ENCODE assay signal across 8 mouse cellular contexts in genomic region chr1:72243656-72244316, GRCm38 (mm10). TPM values are rescaled to one million over a fixed set of nuclear protein-coding genes. Genes with fewer than 3 reads are reported as not detected.
A peak's percentile ranks its signal among the peaks of the same experiment; 100 is the strongest.
DNase-seq lines count a peak whose midpoint lies in the region; ATAC-seq and TF ChIP-seq lines count a peak whose summit lies in the region.

No protein-coding gene starts in this region.

- peaks cover 6 to 7% of the 10 kb centered on the region in 2 experiments for H3K4me1 ChIP-seq in ES-E14 (ENCODE audit: control insufficient read depth in 2 of 2, insufficient read depth in 2 of 2, low read length in 2 of 2, poor library complexity in 1 of 2)
- no peaks in the 10 kb centered on the region for H3K4me1 ChIP-seq in forebrain, embryonic 16.5 days (replicated peaks; ENCODE audit: control insufficient read depth, insufficient read depth, low read length)
- no peaks in the 10 kb centered on the region for H3K4me1 ChIP-seq in lung, embryonic 15.5 days

- H3K9me3 ChIP-seq in ES-E14 (ENCODE audit: control insufficient read depth, insufficient read depth, low read depth, low read length): no peaks in the 10 kb centered on the region
- no peaks in the 10 kb centered on the region for H3K9me3 ChIP-seq in forebrain, embryonic 16.5 days (ENCODE audit: control insufficient read depth, low read length)
- H3K9me3 ChIP-seq in lung, embryonic 15.5 days: no peaks in the 10 kb centered on the region

- no peaks in the 10 kb centered on the region for H3K27me3 ChIP-seq in forebrain, embryonic 16.5 days (replicated peaks; ENCODE audit: control insufficient read depth, insufficient read depth, low read length)
- H3K27me3 ChIP-seq in lung, embryonic 15.5 days: no peaks in the 10 kb centered on the region

- peak overlapping the region; percentile 99 for H3K27ac ChIP-seq in ES-E14 (ENCODE audit: insufficient read depth, low read depth, low read length, poor library complexity, severe bottlenecking)
- peak overlapping the region; percentile 96 for H3K27ac ChIP-seq in forebrain, embryonic 16.5 days (ENCODE audit: low read length)
- peak overlapping the region; percentile 97 for H3K27ac ChIP-seq in lung, embryonic 15.5 days

- H3K9ac ChIP-seq in ES-E14 (ENCODE audit: insufficient read depth, low read depth, low read length, poor library complexity, severe bottlenecking): peak overlapping the region; percentile 90
- H3K9ac ChIP-seq in forebrain, embryonic 16.5 days (replicated peaks; ENCODE audit: low read depth, low read length): peak overlapping the region; percentile 85
- peak overlapping the region; percentile 74 for H3K9ac ChIP-seq in lung, embryonic 15.5 days

- H3K36me3 ChIP-seq in ES-E14 (ENCODE audit: control insufficient read depth, insufficient read depth, low read length, poor library complexity, severe bottlenecking): no peaks in the 10 kb centered on the region
- no peaks in the 10 kb centered on the region for H3K36me3 ChIP-seq in forebrain, embryonic 16.5 days (ENCODE audit: control insufficient read depth, insufficient read depth)
- H3K36me3 ChIP-seq in lung, embryonic 15.5 days: no peaks in the 10 kb centered on the region

- peak; percentile 95 for ATAC-seq in forebrain, embryonic 16.5 days
- ATAC-seq in lung, embryonic 15.5 days (ENCODE audit: borderline replicate concordance, extremely low read depth, low FRiP score, low TSS enrichment): peak; percentile 96

- peak; percentile 99 for DNase-seq in ES-E14 (ENCODE audit: low read depth, low spot score)
- peak; percentile 96 for DNase-seq in cerebellum, adult 11-12 months
- peak; percentile 96 for DNase-seq in heart, postnatal 4 days
- DNase-seq in layer of hippocampus, adult 8-10 months (ENCODE audit: low spot score in 2 of 2): peak; percentile 93
- peak; percentile 93 for DNase-seq in ovary, adult 18-20 months (ENCODE audit: low spot score)
- peak; percentile 97 for DNase-seq in thymus, postnatal 0 days (ENCODE audit: low spot score)

- under 1% methylated on average over 47 of the region's 47 CpGs for WGBS in forebrain, embryonic 16.5 days
- WGBS in lung, embryonic 15.5 days: 1% methylated on average over 47 of the region's 47 CpGs

- in situ Hi-C loops in ES-E14 (cut with MboI; ENCODE audit: low sequenced_read_pairs in 2 of 2, unreplicated experiment in 2 of 2): no loop called here

- peak overlapping the region; percentile 52 for H3K4me2 ChIP-seq in forebrain, embryonic 16.5 days (ENCODE audit: low read length)
- H3K4me2 ChIP-seq in lung, embryonic 15.5 days: peak overlapping the region; percentile 77

- H3K4me3 ChIP-seq in ES-E14 (ENCODE audit: insufficient read depth in 1 of 2, low read depth in 1 of 2, low read length in 2 of 2, poor library complexity in 1 of 2, severe bottlenecking in 1 of 2): peak overlapping the region; percentile 40 to 49; a peak in 3 of 4 replicates
- H3K4me3 ChIP-seq in forebrain, embryonic 16.5 days (replicated peaks; ENCODE audit: low read length): peak overlapping the region; percentile 54
- H3K4me3 ChIP-seq in lung, embryonic 15.5 days: peak overlapping the region; percentile 46

TF ChIP-seq in ES-E14, 5 proteins besides CTCF, POLR2A, EP300 and RAD21:
- TF ChIP-seq CHD2 (IDR thresholded peaks at IDR 0.05; ENCODE audit: low read depth, low read length): peak; percentile 33; the same call in 1 of the 2 replicates
- no peak; the same call in 1 of the 2 replicates for TF ChIP-seq HCFC1 (IDR thresholded peaks at IDR 0.05; ENCODE audit: borderline replicate concordance, insufficient read depth, low read length)
TF ChIP-seq in ES-E14: peak in this region for 1.

RNA-seq across cellular contexts. Expression of gene Mreg, which starts 31.7 kb away (rescaled TPM):
- total RNA-seq in ES-E14 (2012; rRNA removed): 92.1 and 94.8 TPM in 2 replicates
- polyA plus RNA-seq in forebrain, embryonic 16.5 days (2015; fragmentation: Nextera tagmentation; extraction: Ambion mirVana): 0.96 and 1.0 TPM in 2 replicates
- 10 to 100 TPM; 17.7 to 21.1 TPM for total RNA-seq in heart, postnatal 4 days (2021)
- 1 to 10 TPM; 4.2 to 7.6 (median 5.8) TPM for total RNA-seq in layer of hippocampus, adult 8-10 months (2022)
- polyA plus RNA-seq in lung, embryonic 15.5 days (2015; fragmentation: Nextera tagmentation; extraction: Ambion mirVana): 2.3 and 4.8 TPM in 2 replicates
- 74.9 and 80.1 TPM in 2 replicates for polyA plus RNA-seq in thymus, postnatal 0 days (2015; fragmentation: Nextera tagmentation; extraction: Ambion mirVana)

RNA-seq across cellular contexts. Expression of gene Pecr, which starts 40.3 kb away (rescaled TPM):
- 14.3 and 16.8 TPM in 2 replicates for total RNA-seq in ES-E14 (2012; rRNA removed)
- polyA plus RNA-seq in forebrain, embryonic 16.5 days (2015; fragmentation: Nextera tagmentation; extraction: Ambion mirVana): 9.7 and 11.2 TPM in 2 replicates
- 10 to 100 TPM; 11.7 to 12.1 TPM for total RNA-seq in heart, postnatal 4 days (2021)
- total RNA-seq in layer of hippocampus, adult 8-10 months (2022): 1 to 10 TPM; 4.4 to 7.6 (median 6.3) TPM
- polyA plus RNA-seq in lung, embryonic 15.5 days (2015; fragmentation: Nextera tagmentation; extraction: Ambion mirVana): 23.0 and 24.8 TPM in 2 replicates
- polyA plus RNA-seq in thymus, postnatal 0 days (2015; fragmentation: Nextera tagmentation; extraction: Ambion mirVana): 15.3 and 15.6 TPM in 2 replicates

RNA-seq across cellular contexts. Expression of gene Tmem169, which starts 40.4 kb away (rescaled TPM):
- total RNA-seq in ES-E14 (2012; rRNA removed): 0.32 and 0.36 TPM in 2 replicates
- polyA plus RNA-seq in forebrain, embryonic 16.5 days (2015; fragmentation: Nextera tagmentation; extraction: Ambion mirVana): 32.8 and 39.8 TPM in 2 replicates
- under 1 TPM; 0.12 to 0.16 TPM for total RNA-seq in heart, postnatal 4 days (2021)
- total RNA-seq in layer of hippocampus, adult 8-10 months (2022): 10 to 100 TPM; 11.6 to 17.4 (median 13.2) TPM
- polyA plus RNA-seq in lung, embryonic 15.5 days (2015; fragmentation: Nextera tagmentation; extraction: Ambion mirVana): 0.76 and 1.5 TPM in 2 replicates
- polyA plus RNA-seq in thymus, postnatal 0 days (2015; fragmentation: Nextera tagmentation; extraction: Ambion mirVana): 7.1 and 8.0 TPM in 2 replicates

Comparison
In these comparisons a context has a peak if more than half of its experiments do, and no peak if none do; other contexts are left out.
1. Peak in every context shown above with its lines: DNase-seq, ATAC-seq, H3K4me3 ChIP-seq and H3K27ac ChIP-seq.